Mouse (Mus musculus) neural tube, embryonic 15.5 days (tissue): ENCODE data around the gene Efna2. TPM values are rescaled to one million over a fixed set of nuclear protein-coding genes. Genes with fewer than 3 reads are reported as not detected.

Experiments
- ATAC-seq: fragments of 200-750 bp; cut with Nextera tagmentation; 2 replicates; pipeline ENCODE4 v1.8.0; 2017; ENCODE audit warnings: mild to moderate bottlenecking, moderate TSS enrichment, moderate library complexity; ENCODE audit not compliant: low FRiP score
- H3K27ac ChIP-seq: fragments of 300-500 bp; sonication (generic); replicated peaks from 2 replicates; pipeline ENCODE4 v1.5.1; 2015; ENCODE audit warnings: mild to moderate bottlenecking, inconsistent platforms
- H3K27me3 ChIP-seq: fragments of 300-500 bp; sonication (generic); replicated peaks from 2 replicates; pipeline ENCODE4 v1.6.1; 2015; ENCODE audit warnings: inconsistent platforms
- H3K36me3 ChIP-seq: fragments of 300-500 bp; sonication (generic); 2 replicates; pipeline ENCODE4 v1.6.1; 2015; ENCODE audit warnings: inconsistent platforms
- H3K4me1 ChIP-seq: fragments of 300-500 bp; sonication (generic); 2 replicates; pipeline ENCODE4 v1.6.1; 2015; ENCODE audit warnings: inconsistent platforms
- H3K4me2 ChIP-seq: fragments of 300-500 bp; sonication (generic); 2 replicates; pipeline ENCODE4 v1.6.1; 2015; ENCODE audit warnings: inconsistent platforms, mild to moderate bottlenecking, moderate library complexity
- H3K4me3 ChIP-seq: fragments of 300-500 bp; sonication (generic); replicated peaks from 2 replicates; pipeline ENCODE4 v1.5.1; 2015; ENCODE audit warnings: mild to moderate bottlenecking, inconsistent platforms
- H3K9ac ChIP-seq: fragments of 300-500 bp; sonication (generic); replicated peaks from 2 replicates; pipeline ENCODE4 v1.6.1; 2015; ENCODE audit warnings: mild to moderate bottlenecking, inconsistent platforms
- H3K9me3 ChIP-seq: fragments of 300-500 bp; sonication (generic); replicated peaks from 2 replicates; pipeline ENCODE4 v1.6.1; 2016; ENCODE audit warnings: inconsistent platforms
- whole genome bisulfite sequencing: fragments of 180-500 bp; shearing (Covaris S2); methylation state at CpG from one replicate; pipeline ENCODE4 v1.1.7; 2015; ENCODE audit warnings: mixed read lengths; 5-methylcytosine and 5-hydroxymethylcytosine counted together
- polyA plus RNA-seq: library from polyadenylated mRNA; unstranded; fragments of >200 nt; fragmentation: Nextera tagmentation; extraction: Ambion mirVana; gene quantifications from 2 replicates; pipeline ENCODE4 v1.2.1, GENCODE M21; 2015

Efna2 gene
- polyA plus RNA-seq, 1 experiment from 2014 or later = 31.2 TPM

GRCm38 (mm10) chr10:80227166-80227539 lies 47.9 kb downstream of the Efna2 start:
- Histone ChIP-seq H3K36me3 (peaks cover 19% of the 10 kb centered on the region), H3K4me3 (peak overlapping the region; percentile 75), H3K27ac (peak overlapping the region; percentile 97), H3K4me1 (peaks cover 50% of the 10 kb centered on the region), H3K9ac (peak overlapping the region; percentile 97), H3K4me2 (peak overlapping the region; percentile 89), H3K9me3 (no peaks in the 10 kb centered on the region), H3K27me3 (no peaks in the 10 kb centered on the region)
- peak; percentile 27; the same call in 1 of the 2 replicates for ATAC-seq
- 7% methylated on average over 10 of the region's 10 CpGs for WGBS

- H3K27me3 ChIP-seq = no peaks in the 10 kb centered on the region
- peak overlapping the region; percentile 89 for H3K4me2 ChIP-seq
- H3K9ac ChIP-seq = peak overlapping the region; percentile 97
- peak overlapping the region; percentile 97 for H3K27ac ChIP-seq
- peaks cover 58% of the 10 kb centered on the region for H3K4me1 ChIP-seq
- H3K4me3 ChIP-seq = peak overlapping the region; percentile 75
- WGBS = 46% methylated on average over 15 of the region's 15 CpGs
- ATAC-seq = no peak
- peaks cover 28% of the 10 kb centered on the region for H3K36me3 ChIP-seq
- H3K9me3 ChIP-seq = no peaks in the 10 kb centered on the region
Measured at GRCm38 (mm10) chr10:80227877-80228775, 48.8 kb downstream of the Efna2 start.

DNA sequence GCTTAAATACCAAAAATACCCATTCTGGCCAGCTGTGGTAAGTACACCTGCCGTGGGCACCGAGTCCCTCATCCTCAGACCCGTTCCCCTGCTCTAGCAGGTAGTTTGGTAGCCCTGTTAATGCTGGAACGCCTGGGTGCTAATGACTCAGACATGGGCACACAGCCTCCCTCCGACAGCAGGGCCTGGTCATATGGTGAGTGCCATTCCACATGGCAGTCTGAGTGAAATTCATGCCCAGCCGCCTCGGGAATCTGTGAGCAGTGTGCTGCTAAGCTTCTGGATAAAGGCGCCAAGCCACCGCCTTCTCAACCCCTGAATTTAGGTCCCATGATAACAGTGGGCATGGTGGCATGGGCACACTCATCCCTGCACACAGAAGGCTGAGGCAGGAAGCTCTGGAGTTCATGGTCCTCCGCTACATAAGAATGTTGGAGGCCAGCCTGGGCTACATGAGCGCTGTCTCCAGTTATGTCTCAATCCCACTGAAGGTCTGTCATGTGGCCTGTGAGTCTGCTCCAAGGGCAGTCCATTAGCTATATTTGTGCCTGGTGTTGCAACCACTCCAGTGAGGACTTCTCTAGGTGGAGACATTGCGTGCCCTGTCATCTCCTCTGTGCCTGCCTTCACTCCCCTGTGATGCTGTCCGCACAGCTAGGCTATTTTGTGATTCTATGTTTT lies 57.0 kb downstream of the Efna2 start:
- H3K9ac ChIP-seq = no peak overlapping the region
- H3K4me2 ChIP-seq = no peak overlapping the region
- H3K9me3 ChIP-seq = no peaks in the 10 kb centered on the region
- 96% methylated on average over 13 of the region's 13 CpGs for WGBS
- no peak for ATAC-seq
- H3K36me3 ChIP-seq = peaks cover 97% of the 10 kb centered on the region
- H3K4me1 ChIP-seq = peaks cover 16% of the 10 kb centered on the region
- no peak overlapping the region for H3K27ac ChIP-seq
- H3K4me3 ChIP-seq = no peak overlapping the region
- no peaks in the 10 kb centered on the region for H3K27me3 ChIP-seq

DNA sequence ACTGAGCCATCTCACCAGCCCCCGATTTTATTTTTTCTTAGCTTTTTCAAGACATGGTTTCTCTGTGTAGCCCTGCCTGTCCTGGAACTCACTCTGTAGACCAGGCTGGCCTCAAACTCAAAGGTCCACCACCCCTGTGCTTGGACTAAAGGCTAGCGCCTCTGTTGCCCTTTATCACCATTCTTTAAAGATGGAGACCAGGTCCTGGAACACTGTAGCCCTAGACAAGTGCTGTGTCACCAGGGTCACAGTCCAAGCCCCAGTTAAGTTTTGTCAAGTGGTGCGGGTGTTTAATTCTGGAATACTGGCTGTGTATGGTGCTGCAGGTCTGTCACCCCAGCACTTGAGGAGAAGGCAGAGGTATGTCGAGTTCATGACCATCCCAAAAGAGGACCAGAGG lies 57.7 kb downstream of the Efna2 start:
- WGBS = 91% methylated on average over 4 of the region's 4 CpGs
- Histone ChIP-seq H3K36me3 (peaks cover 96% of the 10 kb centered on the region), H3K9me3 (no peaks in the 10 kb centered on the region), H3K27me3 (no peaks in the 10 kb centered on the region), H3K9ac (no peak overlapping the region), H3K4me1 (peaks cover 16% of the 10 kb centered on the region), H3K27ac (no peak overlapping the region), H3K4me2 (no peak overlapping the region), H3K4me3 (no peak overlapping the region)
- ATAC-seq = no peak

GRCm38 (mm10) chr10:80238306-80238705 lies 59.0 kb downstream of the Efna2 start:
- ATAC-seq = no peak
- no peak overlapping the region for H3K9ac ChIP-seq
- 94% methylated on average over 3 of the region's 3 CpGs for WGBS
- H3K4me3 ChIP-seq = no peak overlapping the region
- no peak overlapping the region for H3K27ac ChIP-seq
- peaks cover 6% of the 10 kb centered on the region; the same call in 1 of the 2 replicates for H3K4me1 ChIP-seq
- H3K36me3 ChIP-seq = peaks cover 95% of the 10 kb centered on the region
- no peak overlapping the region for H3K4me2 ChIP-seq
- no peaks in the 10 kb centered on the region for H3K27me3 ChIP-seq
- H3K9me3 ChIP-seq = no peaks in the 10 kb centered on the region

Other genes starting within 250 kb of the Efna2 start
- 94.4 and 104 TPM in 2 replicates for gene Wdr18, start 219.3 kb upstream of the Efna2 start, polyA plus RNA-seq
- 0.32 and 0.33 TPM in 2 replicates for gene Grin3b, start 208.8 kb upstream of the Efna2 start, polyA plus RNA-seq
- gene Tmem259, start 195.2 kb upstream of the Efna2 start, polyA plus RNA-seq = 21.3 and 24.7 TPM in 2 replicates
- gene Cnn2, start 190.9 kb upstream of the Efna2 start, polyA plus RNA-seq = 31.6 and 76.4 TPM in 2 replicates
- gene Abca7, start 183.0 kb upstream of the Efna2 start, polyA plus RNA-seq = 5.2 and 5.6 TPM in 2 replicates
- 2.0 and 13.7 TPM in 2 replicates for gene Arhgap45, start 162.8 kb upstream of the Efna2 start, polyA plus RNA-seq
- gene Polr2e, start 139.7 kb upstream of the Efna2 start, polyA plus RNA-seq = 134 and 148 TPM in 2 replicates
- 559 and 600 TPM in 2 replicates for gene Gpx4, start 132.3 kb upstream of the Efna2 start, polyA plus RNA-seq
- 11.7 and 12.8 TPM in 2 replicates for gene Sbno2, start 73.9 kb upstream of the Efna2 start, polyA plus RNA-seq
- 16.9 and 17.3 TPM in 2 replicates for gene Stk11, start 63.7 kb upstream of the Efna2 start, polyA plus RNA-seq
- 553 and 558 TPM in 2 replicates for gene Atp5d, start 40.9 kb upstream of the Efna2 start, polyA plus RNA-seq
- gene Cbarp, start 38.6 kb upstream of the Efna2 start, polyA plus RNA-seq = 91.9 and 93.0 TPM in 2 replicates
- 19.4 and 20.5 TPM in 2 replicates for gene Midn, start 31.2 kb upstream of the Efna2 start, polyA plus RNA-seq
- gene Cirbp, start 13.5 kb upstream of the Efna2 start, polyA plus RNA-seq = 284 and 345 TPM in 2 replicates
- gene 1600002K03Rik, start 6.5 kb upstream of the Efna2 start, polyA plus RNA-seq = 13.5 and 14.3 TPM in 2 replicates
- gene Mum1, start 47.0 kb downstream of the Efna2 start, polyA plus RNA-seq = 46.8 and 49.6 TPM in 2 replicates
- 353 and 368 TPM in 2 replicates for gene Ndufs7, start 69.6 kb downstream of the Efna2 start, polyA plus RNA-seq
- 27.9 and 34.6 TPM in 2 replicates for gene Gamt, start 81.5 kb downstream of the Efna2 start, polyA plus RNA-seq
- gene Dazap1, start 82.0 kb downstream of the Efna2 start, polyA plus RNA-seq = 48.6 and 50.4 TPM in 2 replicates
- gene Rps15, start 113.0 kb downstream of the Efna2 start, polyA plus RNA-seq = 544 and 638 TPM in 2 replicates
- gene Apc2, start 116.5 kb downstream of the Efna2 start, polyA plus RNA-seq = 122 and 144 TPM in 2 replicates
- gene 2310011J03Rik, start 141.1 kb downstream of the Efna2 start, polyA plus RNA-seq = 26.9 and 36.6 TPM in 2 replicates
- gene Pcsk4, start 150.0 kb downstream of the Efna2 start, polyA plus RNA-seq = 5.6 and 8.2 TPM in 2 replicates
- 4.3 and 7.3 TPM in 2 replicates for gene Reep6, start 150.5 kb downstream of the Efna2 start, polyA plus RNA-seq
- gene Adamtsl5, start 168.9 kb downstream of the Efna2 start, polyA plus RNA-seq = 1.6 and 3.6 TPM in 2 replicates
- gene Plk5, start 177.0 kb downstream of the Efna2 start, polyA plus RNA-seq = 3.9 and 6.1 TPM in 2 replicates
- 9.1 and 14.0 TPM in 2 replicates for gene Mex3d, start 208.2 kb downstream of the Efna2 start, polyA plus RNA-seq
- gene Mbd3, start 220.1 kb downstream of the Efna2 start, polyA plus RNA-seq = 195 and 209 TPM in 2 replicates
- gene Uqcr11, start 227.3 kb downstream of the Efna2 start, polyA plus RNA-seq = 731 and 790 TPM in 2 replicates